Mouse (Mus musculus) bone marrow, adult 2 months (tissue): ENCODE data around the gene Micu1.

Source experiments
- CTCF ChIP-seq: fragments of 200-500 bp; IDR thresholded peaks from 2 replicates; pipeline ENCODE4 v1.5.1; 2011; ENCODE audit warnings: low read length, control low read depth; ENCODE audit not compliant: control insufficient read depth, insufficient read depth
- POLR2A ChIP-seq: fragments of 200-500 bp; IDR thresholded peaks from 2 replicates; pipeline ENCODE4 v1.6.1; 2011; ENCODE audit warnings: low read depth, mild to moderate bottlenecking, control low read depth, low read length, borderline replicate concordance; ENCODE audit not compliant: control insufficient read depth

DNA sequence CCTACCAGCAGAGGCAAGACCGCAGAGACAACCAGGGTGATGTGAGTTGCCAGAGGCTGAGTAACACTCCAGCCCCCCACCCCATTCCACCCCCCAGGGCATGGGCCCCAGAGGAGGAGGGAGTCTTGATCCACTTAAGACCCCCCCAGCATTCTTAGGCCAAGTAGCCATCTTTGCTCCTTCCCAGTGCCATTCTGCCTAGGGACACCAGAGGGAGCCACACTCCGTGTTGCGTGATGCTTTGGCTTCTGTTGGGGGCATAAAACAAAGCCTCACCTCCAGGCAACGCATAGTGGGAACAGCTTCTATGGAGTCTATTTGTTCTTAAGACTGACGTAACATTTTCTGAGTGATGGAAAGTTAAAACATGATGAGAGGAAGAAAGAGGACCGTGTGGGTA is 190.7 kb downstream of the Micu1 start:
- peak; percentile 99 for TF ChIP-seq CTCF
- TF ChIP-seq POLR2A, result no peak
